Mouse (Mus musculus) gastrocnemius, adult 2 months (tissue): ENCODE measurements around the gene Gm12166. TPM values are rescaled to one million over a fixed set of nuclear protein-coding genes. Genes with fewer than 3 reads are reported as not detected.

Source experiments
- DNase-seq: peaks from one replicate; pipeline ENCODE4 v3.0.0; 2022
- H3K27ac ChIP-seq: fragments of 200-600 bp; 2 replicates; pipeline ENCODE4 v1.8.1; 2022; ENCODE audit warnings: mild to moderate bottlenecking
- H3K4me3 ChIP-seq: fragments of 200-600 bp; 2 replicates; pipeline ENCODE4 v1.8.1; 2022; ENCODE audit warnings: mild to moderate bottlenecking, moderate library complexity
- CTCF ChIP-seq: fragments of 200-600 bp; IDR thresholded peaks from 2 replicates; pipeline ENCODE4 v1.8.1; 2022; ENCODE audit warnings: antibody characterized with exemption, mild to moderate bottlenecking, moderate library complexity
- intact Hi-C: fragments of 180-260 bp; cut with DNase I; formaldehyde crosslinking; loops from one replicate; pipeline ENCODE4 v1.15.1; 2025
- total RNA-seq, 2 experiments: library from RNA; stranded (reverse); gene quantifications; 2 replicates each; pipeline ENCODE4 v1.2.3; 2021

Gene Gm12166
- total RNA-seq, 2 experiments from 2014 or later: 0.64 to 0.99 TPM

GRCm38 (mm10) chr11:46040841-46041556 is 11.1 kb downstream of the Gm12166 start:
- H3K27ac ChIP-seq: no peak overlapping the region

GRCm38 (mm10) chr11:46039335-46039734 is 12.8 kb downstream of the Gm12166 start:
- no peak for TF ChIP-seq CTCF
- intact Hi-C loops: no loop called here
- no peak overlapping the region for H3K27ac ChIP-seq
- peak; percentile 34 for DNase-seq
- H3K4me3 ChIP-seq: peak overlapping the region; percentile 46

More at GRCm38 (mm10) chr11:46040841-46041556, 11.1 kb downstream of the Gm12166 start:
- H3K4me3 ChIP-seq: no peak overlapping the region
- intact Hi-C loops: no loop called here
- no peak for DNase-seq
- no peak for TF ChIP-seq CTCF

GRCm38 (mm10) chr11:46038901-46039300 is 13.2 kb downstream of the Gm12166 start:
- DNase-seq: no peak
- Histone ChIP-seq H3K27ac (no peak overlapping the region), H3K4me3 (peak overlapping the region; percentile 46)
- intact Hi-C loops: no loop called here
- TF ChIP-seq CTCF: no peak

- no peak for TF ChIP-seq CTCF
- H3K27ac ChIP-seq: no peak overlapping the region
- intact Hi-C loops: no loop called here
- no peak for DNase-seq
- no peak overlapping the region for H3K4me3 ChIP-seq
Measured at GRCm38 (mm10) chr11:46036374-46036773, 15.7 kb downstream of the Gm12166 start.

GRCm38 (mm10) chr11:46032956-46033355 is 19.2 kb downstream of the Gm12166 start:
- intact Hi-C loops: no loop called here
- no peak for DNase-seq
- Histone ChIP-seq H3K4me3 (no peak overlapping the region), H3K27ac (no peak overlapping the region)
- no peak for TF ChIP-seq CTCF

GRCm38 (mm10) chr11:46031470-46031869 is 20.7 kb downstream of the Gm12166 start:
- H3K4me3 ChIP-seq: no peak overlapping the region
- no peak for DNase-seq
- no peak overlapping the region for H3K27ac ChIP-seq
- intact Hi-C loops: no loop called here
- TF ChIP-seq CTCF: no peak

GRCm38 (mm10) chr11:46030026-46030425 is 22.1 kb downstream of the Gm12166 start:
- TF ChIP-seq CTCF: no peak
- Histone ChIP-seq H3K27ac (peak overlapping the region; percentile 58; the same call in 1 of the 2 replicates), H3K4me3 (no peak overlapping the region)
- intact Hi-C loops: no loop called here
- DNase-seq: no peak

GRCm38 (mm10) chr11:46029485-46029884 is 22.6 kb downstream of the Gm12166 start:
- Histone ChIP-seq H3K4me3 (no peak overlapping the region), H3K27ac (peak overlapping the region; percentile 58)
- TF ChIP-seq CTCF: no peak
- no peak for DNase-seq
- intact Hi-C loops: no loop called here

GRCm38 (mm10) chr11:46027952-46028814 is 23.9 kb downstream of the Gm12166 start:
- intact Hi-C loops: no loop called here
- Histone ChIP-seq H3K4me3 (no peak overlapping the region), H3K27ac (no peak overlapping the region)
- no peak for DNase-seq
- TF ChIP-seq CTCF: no peak

GRCm38 (mm10) chr11:46025962-46026392 is 26.1 kb downstream of the Gm12166 start:
- no peak for TF ChIP-seq CTCF
- intact Hi-C loops: no loop called here
- peak; percentile 75 for DNase-seq
- no peak overlapping the region for H3K4me3 ChIP-seq
- peak overlapping the region; percentile 62 for H3K27ac ChIP-seq

GRCm38 (mm10) chr11:46022983-46023382 is 29.1 kb downstream of the Gm12166 start:
- H3K4me3 ChIP-seq: no peak overlapping the region
- no peak for DNase-seq
- intact Hi-C loops: no loop called here
- no peak for TF ChIP-seq CTCF
- H3K27ac ChIP-seq: no peak overlapping the region

- no peak for DNase-seq
- Histone ChIP-seq H3K4me3 (no peak overlapping the region), H3K27ac (no peak overlapping the region)
- intact Hi-C loops: no loop called here
- TF ChIP-seq CTCF: no peak
Measured at GRCm38 (mm10) chr11:46021850-46022249, 30.3 kb downstream of the Gm12166 start.

- Histone ChIP-seq H3K4me3 (no peak overlapping the region), H3K27ac (no peak overlapping the region)
- no peak for TF ChIP-seq CTCF
- DNase-seq: no peak
- intact Hi-C loops: no loop called here
Measured at GRCm38 (mm10) chr11:46020246-46020645, 31.9 kb downstream of the Gm12166 start.
